Mouse (Mus musculus) skeletal muscle tissue, adult 2 months (tissue): ENCODE data around the gene Sik3.

Experiments used
- DNase-seq: peaks from one replicate; pipeline ENCODE4 v3.0.0-alpha.2; 2012; ENCODE audit warnings: low read depth, low spot score

Sik3 gene

GRCm38 (mm10) chr9:46015831-46016230 is 3.2 kb downstream of the Sik3 start:
- DNase-seq, result no peak

DNA sequence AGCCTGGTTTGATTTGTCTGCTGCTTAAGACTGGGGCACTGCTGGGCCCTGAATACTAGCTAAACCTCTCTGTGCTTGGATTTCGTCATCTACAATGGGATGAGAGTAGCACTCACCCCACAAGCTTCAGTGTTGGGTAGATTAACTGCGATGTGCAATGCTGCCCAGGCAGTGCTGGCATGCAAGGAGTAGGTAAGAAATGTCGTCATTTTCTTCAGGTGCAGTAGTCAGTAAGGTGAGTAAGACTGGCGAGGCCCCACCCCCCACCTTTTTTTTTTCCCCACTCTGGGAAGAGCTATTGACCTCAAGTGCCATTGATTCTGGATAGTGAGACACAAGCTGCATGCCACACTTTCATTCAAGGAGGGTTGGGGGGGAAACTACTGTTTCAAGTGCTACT is 3.8 kb downstream of the Sik3 start:
- DNase-seq, result no peak

DNA sequence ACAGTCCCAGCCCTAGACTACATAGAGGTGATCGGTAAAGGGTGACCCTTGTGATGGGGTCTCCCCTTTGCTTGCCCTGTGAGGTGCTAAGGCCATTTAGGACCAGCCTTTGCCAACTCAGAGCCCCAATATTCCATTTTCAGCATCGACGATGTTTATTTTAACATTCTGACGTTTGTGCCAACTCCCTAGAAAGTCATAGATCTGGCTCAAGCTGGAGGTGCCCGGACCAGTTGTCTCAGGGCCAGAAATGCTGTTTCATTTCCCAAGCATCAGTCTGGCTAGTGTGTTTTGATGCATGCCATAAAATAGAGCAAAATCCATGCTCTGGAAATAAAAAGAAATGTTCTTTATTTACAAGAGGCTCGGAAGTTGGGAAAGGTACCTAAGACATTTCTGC is 5.7 kb downstream of the Sik3 start:
- no peak for DNase-seq

- no peak for DNase-seq
Measured at GRCm38 (mm10) chr9:46019975-46020374, 7.4 kb downstream of the Sik3 start.

DNA sequence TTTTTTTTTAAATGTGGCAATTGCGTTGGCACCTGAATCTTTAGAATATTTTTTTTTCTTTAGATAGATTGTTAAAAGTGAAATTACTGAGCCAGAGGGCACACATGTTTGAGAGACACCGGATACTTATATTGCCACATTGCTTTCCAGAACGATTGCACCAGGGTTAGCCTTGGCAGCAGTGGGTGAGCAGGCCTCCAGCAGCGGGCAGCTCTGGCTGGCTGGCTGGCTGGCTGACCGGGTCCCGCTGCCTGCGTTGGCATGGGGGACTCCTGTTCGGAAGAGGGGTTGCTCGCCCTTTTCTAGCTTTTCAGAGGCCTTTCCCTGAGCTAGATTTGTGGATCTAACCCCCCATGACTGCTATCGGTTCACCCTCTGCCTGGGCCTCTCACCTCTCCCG is 11.0 kb downstream of the Sik3 start:
- DNase-seq, result peak; percentile 62

GRCm38 (mm10) chr9:46026058-46026849 is 13.6 kb downstream of the Sik3 start:
- no peak for DNase-seq

- DNase-seq, result no peak
Measured at GRCm38 (mm10) chr9:46027994-46028393, 15.4 kb downstream of the Sik3 start.

DNA sequence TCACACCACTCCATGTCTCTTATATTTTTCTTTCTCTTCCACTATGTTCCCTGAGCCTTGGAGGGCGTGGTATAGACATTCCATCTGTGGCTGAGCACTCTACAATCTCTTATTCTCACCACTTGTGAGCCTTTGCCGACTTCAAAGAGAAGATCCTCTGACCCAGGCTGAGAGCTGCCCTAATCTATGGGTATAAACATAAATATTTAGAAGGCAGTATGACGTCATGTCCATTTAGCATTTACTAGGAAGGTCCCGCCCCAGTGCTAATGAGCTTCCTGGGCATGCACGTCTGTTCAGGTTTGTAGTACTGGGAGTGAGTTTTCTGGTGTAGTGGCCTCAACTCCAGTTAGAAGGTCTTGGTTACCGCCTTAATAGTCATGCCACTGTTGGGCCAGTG is 16.9 kb downstream of the Sik3 start:
- DNase-seq, result no peak

GRCm38 (mm10) chr9:46030184-46030583 is 17.6 kb downstream of the Sik3 start:
- no peak for DNase-seq

- no peak for DNase-seq
Measured at GRCm38 (mm10) chr9:46030968-46031367, 18.3 kb downstream of the Sik3 start.

GRCm38 (mm10) chr9:46032190-46032589 is 19.6 kb downstream of the Sik3 start:
- DNase-seq, result peak; percentile 52

GRCm38 (mm10) chr9:46033058-46033457 is 20.4 kb downstream of the Sik3 start:
- no peak for DNase-seq

DNA sequence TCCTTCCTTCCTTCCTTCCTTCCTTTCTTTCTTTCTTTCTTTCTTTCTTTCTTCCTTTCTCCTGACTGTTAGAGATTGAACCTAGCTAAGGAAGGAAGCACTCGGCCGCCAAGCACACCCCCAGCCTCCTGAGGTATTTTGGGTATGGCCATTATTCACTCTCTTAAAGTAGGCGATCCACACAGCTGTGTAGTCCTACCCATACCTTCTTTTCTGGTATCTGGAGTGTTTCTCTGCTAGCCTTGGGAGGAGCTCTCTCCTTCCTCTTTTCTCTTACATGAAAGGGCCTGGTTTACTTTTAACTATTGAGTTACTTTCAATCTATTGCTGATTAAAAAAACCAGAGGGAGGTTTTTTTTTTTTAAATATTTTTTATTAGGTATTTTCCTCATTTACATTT is 21.2 kb downstream of the Sik3 start:
- DNase-seq, result no peak

- DNase-seq, result no peak
Measured at GRCm38 (mm10) chr9:46035290-46035871, 22.8 kb downstream of the Sik3 start.

DNA sequence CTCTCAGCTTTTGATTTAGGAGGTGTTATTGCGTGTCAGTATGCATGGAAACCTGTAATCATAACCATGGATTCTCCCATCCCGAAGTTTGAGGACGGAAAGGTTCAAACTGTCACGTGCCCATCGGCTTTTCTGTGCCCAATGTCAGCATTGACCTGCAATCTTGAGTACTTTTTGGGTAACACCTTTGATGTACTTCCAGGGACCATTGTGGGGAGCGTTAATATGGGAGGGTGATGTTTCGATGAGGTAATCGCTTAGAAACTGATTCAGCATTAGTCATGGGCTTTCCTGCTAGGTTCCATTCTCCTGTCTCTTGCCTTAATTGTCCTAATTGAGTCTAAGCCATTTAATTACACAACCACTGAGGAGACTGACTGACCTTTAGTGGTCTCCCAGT is 24.3 kb downstream of the Sik3 start:
- DNase-seq, result no peak

GRCm38 (mm10) chr9:46038786-46039185 is 26.2 kb downstream of the Sik3 start:
- no peak for DNase-seq

- DNase-seq, result no peak
Measured at GRCm38 (mm10) chr9:46041186-46041585, 28.6 kb downstream of the Sik3 start.

- DNase-seq, result no peak
Measured at GRCm38 (mm10) chr9:46042387-46042786, 29.8 kb downstream of the Sik3 start.

GRCm38 (mm10) chr9:46043626-46044025 is 31.0 kb downstream of the Sik3 start:
- DNase-seq, result no peak

DNA sequence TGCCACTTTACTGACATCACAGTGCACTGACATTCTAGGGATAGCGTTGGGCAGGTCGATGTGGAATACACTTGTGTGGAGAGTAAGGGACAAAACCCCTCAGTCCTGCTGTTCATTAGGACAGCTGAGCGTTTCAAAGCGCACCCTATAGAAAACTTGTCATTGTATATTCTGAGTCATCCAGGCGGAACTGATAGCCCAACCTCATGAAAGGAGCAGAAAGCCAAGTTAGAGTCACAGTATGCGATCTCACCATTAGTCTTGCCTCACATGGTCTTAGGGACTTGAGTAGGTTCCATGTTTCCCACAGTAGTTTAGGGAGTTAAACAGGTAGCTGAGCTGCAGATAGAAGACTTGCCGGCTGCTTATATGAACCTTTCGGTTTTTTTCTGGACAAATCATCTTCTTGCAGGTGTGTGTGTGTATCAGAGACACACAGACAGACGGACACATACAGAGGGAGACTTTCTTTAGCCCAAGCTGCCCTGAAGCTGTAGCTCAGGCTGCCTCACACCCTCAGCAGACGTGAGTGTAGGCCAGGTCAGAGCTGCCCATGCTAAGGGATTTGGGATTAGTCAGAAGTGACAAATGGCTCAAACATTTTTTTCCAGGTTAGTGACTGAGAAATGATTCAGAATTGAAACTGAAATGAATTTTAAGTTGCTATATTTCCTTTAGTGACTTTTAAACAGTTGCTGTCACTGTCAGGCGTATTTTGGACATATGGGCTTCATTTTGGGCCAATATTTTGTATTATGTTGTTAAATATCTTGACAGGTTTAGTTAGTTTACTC is 34.3 kb downstream of the Sik3 start:
- DNase-seq, result no peak

- DNase-seq, result no peak
Measured at GRCm38 (mm10) chr9:46049525-46049924, 36.9 kb downstream of the Sik3 start.

GRCm38 (mm10) chr9:46050203-46050602 is 37.6 kb downstream of the Sik3 start:
- no peak for DNase-seq
